ENCODE assay signal across 24 mouse cellular contexts in the genomic region with DNA sequence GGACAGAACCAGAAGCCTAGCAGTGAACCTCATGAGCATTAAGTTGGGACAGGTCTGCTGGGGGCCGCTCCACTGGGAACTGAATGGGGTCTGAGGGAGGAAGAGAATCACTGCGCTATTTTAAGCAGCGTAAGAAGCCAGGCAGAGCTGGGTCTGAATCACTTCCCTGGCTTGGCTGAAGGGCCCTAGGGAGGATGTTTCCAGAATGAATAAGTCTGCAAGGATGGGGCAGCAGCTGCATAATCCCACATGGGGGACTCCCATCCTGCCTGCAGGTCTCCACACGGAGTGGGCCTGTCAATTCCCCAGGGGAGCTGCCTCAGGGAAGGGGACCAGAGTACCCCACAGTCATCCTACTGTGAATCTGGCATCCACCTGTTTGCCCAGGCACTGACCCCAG.
DNase-seq lines count a peak whose midpoint lies in the region; ATAC-seq and TF ChIP-seq lines count a peak whose summit lies in the region.
"Had no signal": no experiment of that assay in that cellular context is flagged by ENCODE, and none has a peak within 500 bp of the region (broad histone marks: within the 10 kb centered on the region; RNA-seq: fewer than 3 reads in every experiment).

No protein-coding gene starts in this region.

- no peak for TF ChIP-seq POLR2A in embryonic fibroblast, embryonic 13.5 days (IDR thresholded peaks at IDR 0.05; ENCODE audit: low read depth, low read length)

- H3K9ac ChIP-seq in heart, postnatal 0 days (replicated peaks; ENCODE audit: low read depth, low read length) = no peak overlapping the region
- H3K9ac ChIP-seq in heart, embryonic 12.5 days = no peak overlapping the region
- H3K9ac ChIP-seq in forebrain, embryonic 13.5 days = no peak overlapping the region
- H3K9ac ChIP-seq: embryonic facial prominence, embryonic 12.5 days; forebrain, embryonic 12.5 days; hindbrain, embryonic 14.5 days; liver, embryonic 15.5 days; lung, embryonic 15.5 days; midbrain, embryonic 13.5 days; stomach, embryonic 15.5 days had no signal

- H3ac ChIP-seq in C2C12 (ENCODE audit: control insufficient read depth, insufficient read length, low read depth) = no peak overlapping the region

- H3K79me3 ChIP-seq in C2C12 (ENCODE audit: low read depth) = no peaks in the 10 kb centered on the region

- no peaks in the 10 kb centered on the region for H3K27me3 ChIP-seq in heart, postnatal 0 days (ENCODE audit: control insufficient read depth, insufficient read depth, low read length)
- 0 out of 2 replicates have a peak, but pooled peaks cover 6% of the 10 kb centered on the region for H3K27me3 ChIP-seq in heart, embryonic 12.5 days (replicated peaks)
- no peaks in the 10 kb centered on the region for H3K27me3 ChIP-seq in C2C12 (ENCODE audit: control insufficient read depth, insufficient read depth, insufficient read length)
- H3K27me3 ChIP-seq in forebrain, embryonic 13.5 days = 0 out of 2 replicates have a peak, but pooled peaks cover 2% of the 10 kb centered on the region
- H3K27me3 ChIP-seq: embryonic facial prominence, embryonic 12.5 days; liver, embryonic 15.5 days; lung, embryonic 15.5 days; midbrain, embryonic 13.5 days; stomach, embryonic 15.5 days had no signal

- TF ChIP-seq EP300 in heart, postnatal 0 days (IDR thresholded peaks at IDR 0.05; ENCODE audit: low read depth) = no peak

- no peak overlapping the region for H3K4me3 ChIP-seq in heart, postnatal 0 days (ENCODE audit: low read depth, low read length)
- H3K4me3 ChIP-seq in heart, embryonic 12.5 days = no peak overlapping the region
- H3K4me3 ChIP-seq in C2C12 (ENCODE audit: insufficient read depth, poor library complexity, severe bottlenecking) = no peak overlapping the region
- H3K4me3 ChIP-seq in embryonic fibroblast, embryonic 13.5 days (ENCODE audit: insufficient read depth, low read length) = no peak overlapping the region
- no peak overlapping the region for H3K4me3 ChIP-seq in forebrain, embryonic 13.5 days
- H3K4me3 ChIP-seq: embryonic facial prominence, embryonic 12.5 days; erythroblast, embryonic 14.5 days; forebrain, embryonic 12.5 days; liver, embryonic 15.5 days; lung, embryonic 15.5 days; megakaryocyte, embryonic 14.5 days; midbrain, embryonic 13.5 days; stomach, embryonic 15.5 days had no signal

- H3K4me2 ChIP-seq in heart, postnatal 0 days (ENCODE audit: low read depth, low read length) = no peak overlapping the region
- H3K4me2 ChIP-seq in heart, embryonic 12.5 days = no peak overlapping the region
- H3K4me2 ChIP-seq in forebrain, embryonic 13.5 days = no peak overlapping the region
- H3K4me2 ChIP-seq: embryonic facial prominence, embryonic 12.5 days; forebrain, embryonic 12.5 days; hindbrain, embryonic 14.5 days; liver, embryonic 15.5 days; lung, embryonic 15.5 days; midbrain, embryonic 13.5 days; stomach, embryonic 15.5 days had no signal

- peak; percentile 37; the same call in 1 of the 2 replicates for ATAC-seq in heart, postnatal 0 days (ENCODE audit: insufficient read depth, low read depth)
- ATAC-seq in heart, embryonic 12.5 days (ENCODE audit: insufficient number of reproducible peaks, low FRiP score) = no peak
- no peak for ATAC-seq in forebrain, embryonic 13.5 days
- ATAC-seq: inflammation-experienced regulatory T-cells, adult 6 months; midbrain, embryonic 13.5 days had no signal

- H3K9me3 ChIP-seq in heart, postnatal 0 days (replicated peaks; ENCODE audit: control insufficient read depth, low read length) = no peaks in the 10 kb centered on the region
- H3K9me3 ChIP-seq in heart, embryonic 12.5 days (replicated peaks) = no peaks in the 10 kb centered on the region
- H3K9me3 ChIP-seq in forebrain, embryonic 13.5 days (replicated peaks) = no peaks in the 10 kb centered on the region
- H3K9me3 ChIP-seq: embryonic facial prominence, embryonic 12.5 days; forebrain, embryonic 12.5 days; liver, embryonic 15.5 days; lung, embryonic 15.5 days; megakaryocyte, embryonic 14.5 days; midbrain, embryonic 13.5 days; stomach, embryonic 15.5 days had no signal

- WGBS in heart, postnatal 0 days = 14% methylated on average over 4 of the region's 4 CpGs
- WGBS in heart, embryonic 12.5 days = 30% methylated on average over 4 of the region's 4 CpGs
- 84% methylated on average over 4 of the region's 4 CpGs for WGBS in forebrain, embryonic 13.5 days

- H3K79me2 ChIP-seq in C2C12 (ENCODE audit: control insufficient read depth, insufficient read depth) = no peaks in the 10 kb centered on the region

- no peak for TF ChIP-seq CTCF in heart, postnatal 0 days (IDR thresholded peaks at IDR 0.05; ENCODE audit: low read depth)
- no peak for TF ChIP-seq CTCF in C2C12 (IDR thresholded peaks at IDR 0.05; ENCODE audit: control insufficient read depth, insufficient read depth, insufficient read length)
- no peak for TF ChIP-seq CTCF in embryonic fibroblast, embryonic 13.5 days (IDR thresholded peaks at IDR 0.05; ENCODE audit: borderline replicate concordance, insufficient read depth, low read length)

- peak; percentile 21 for DNase-seq in cerebellum, adult 9-11 months
- no peak for DNase-seq in cerebellum, postnatal 25 days
- no peak for DNase-seq in heart, postnatal 0 days (ENCODE audit: low spot score)
- DNase-seq: cerebellum, adult 11-12 months; cerebellum, postnatal 14 days; gastrocnemius, postnatal 10 days; kidney, adult 18-20 months; kidney, postnatal 4 days; lung, postnatal 36 days; thymus, postnatal 25 days had no signal

- H3K4me1 ChIP-seq in heart, postnatal 0 days (ENCODE audit: control insufficient read depth, insufficient read depth) = peaks cover 26% of the 10 kb centered on the region
- H3K4me1 ChIP-seq in heart, embryonic 12.5 days (replicated peaks) = peaks cover 27% of the 10 kb centered on the region
- peaks cover 17% of the 10 kb centered on the region for H3K4me1 ChIP-seq in embryonic fibroblast, embryonic 13.5 days (ENCODE audit: control insufficient read depth, insufficient read depth, low read length)
- 0 out of 2 replicates have a peak, but pooled peaks cover 5% of the 10 kb centered on the region for H3K4me1 ChIP-seq in forebrain, embryonic 13.5 days
- H3K4me1 ChIP-seq: forebrain, embryonic 12.5 days; liver, embryonic 15.5 days; megakaryocyte, embryonic 14.5 days had no signal

- H3K27ac ChIP-seq in heart, postnatal 0 days (ENCODE audit: low read depth) = no peak overlapping the region
- H3K27ac ChIP-seq in heart, embryonic 12.5 days (ENCODE audit: poor library complexity, severe bottlenecking) = no peak overlapping the region
- H3K27ac ChIP-seq in embryonic fibroblast, embryonic 13.5 days (ENCODE audit: insufficient read depth, low read length) = peak overlapping the region; percentile 23; the same call in 1 of the 2 replicates
- H3K27ac ChIP-seq in forebrain, embryonic 13.5 days = no peak overlapping the region
- H3K27ac ChIP-seq: embryonic facial prominence, embryonic 12.5 days; forebrain, embryonic 12.5 days; hindbrain, embryonic 14.5 days; liver, embryonic 15.5 days; lung, embryonic 15.5 days; midbrain, embryonic 13.5 days; stomach, embryonic 15.5 days had no signal

- no peaks in the 10 kb centered on the region for H3K36me3 ChIP-seq in heart, postnatal 0 days (replicated peaks; ENCODE audit: control insufficient read depth, insufficient read depth, low read length)
- H3K36me3 ChIP-seq in heart, embryonic 12.5 days = no peaks in the 10 kb centered on the region
- no peaks in the 10 kb centered on the region for H3K36me3 ChIP-seq in C2C12 (ENCODE audit: control insufficient read depth, insufficient read depth)
- H3K36me3 ChIP-seq in forebrain, embryonic 13.5 days (ENCODE audit: poor library complexity, severe bottlenecking) = no peaks in the 10 kb centered on the region
- H3K36me3 ChIP-seq: embryonic facial prominence, embryonic 12.5 days; forebrain, embryonic 12.5 days; liver, embryonic 15.5 days; lung, embryonic 15.5 days; midbrain, embryonic 13.5 days; stomach, embryonic 15.5 days had no signal

TF ChIP-seq in C2C12, 6 proteins besides CTCF, POLR2A, EP300 and RAD21:
- TF ChIP-seq MYOG (IDR thresholded peaks at IDR 0.05; ENCODE audit: control insufficient read depth, extremely low read depth, insufficient read length) (no peak), MYOD1 (IDR thresholded peaks at IDR 0.05; ENCODE audit: control insufficient read depth, insufficient read length, low read depth) (peak; percentile 71)
